Mouse (Mus musculus) forebrain, postnatal 0 days (tissue): ENCODE data around the gene Mrpl37. TPM values are rescaled to one million over a fixed set of nuclear protein-coding genes. Genes with fewer than 3 reads are reported as not detected.

Experiments
- ATAC-seq: fragments of 200-750 bp; cut with Nextera tagmentation; 2 replicates; pipeline ENCODE4 v1.8.0; 2017; ENCODE audit warnings: mild to moderate bottlenecking, moderate library complexity
- DNase-seq: peaks from one replicate; pipeline ENCODE4 v3.0.0-alpha.2; 2015
- H3K27ac ChIP-seq: fragments of 300-500 bp; sonication (generic); 2 replicates; pipeline ENCODE4 v1.5.1; 2014; ENCODE audit warnings: low read depth, mild to moderate bottlenecking, antibody characterized with exemption, low read length, moderate library complexity, mixed read lengths
- H3K27me3 ChIP-seq: fragments of 300-500 bp; sonication (generic); 2 replicates; pipeline ENCODE4 v1.6.1; 2014; ENCODE audit warnings: mild to moderate bottlenecking, low read length, mixed read lengths; ENCODE audit not compliant: insufficient read depth
- H3K36me3 ChIP-seq: fragments of 300-500 bp; sonication (generic); 2 replicates; pipeline ENCODE4 v1.6.1; 2014; ENCODE audit warnings: mild to moderate bottlenecking, moderate library complexity; ENCODE audit not compliant: insufficient read depth
- H3K4me1 ChIP-seq: fragments of 300-500 bp; sonication (generic); 2 replicates; pipeline ENCODE4 v1.6.1; 2014; ENCODE audit warnings: antibody characterized with exemption; ENCODE audit not compliant: insufficient read depth
- H3K4me2 ChIP-seq: fragments of 300-500 bp; sonication (generic); 2 replicates; pipeline ENCODE4 v1.6.1; 2014; ENCODE audit warnings: low read depth, mild to moderate bottlenecking, moderate library complexity
- H3K4me3 ChIP-seq: fragments of 300-500 bp; sonication (generic); 2 replicates; pipeline ENCODE4 v1.5.1; 2014; ENCODE audit warnings: low read depth, low read length, mixed read lengths
- H3K9ac ChIP-seq: fragments of 300-500 bp; sonication (generic); 2 replicates; pipeline ENCODE4 v1.6.1; 2014; ENCODE audit warnings: mild to moderate bottlenecking
- H3K9me3 ChIP-seq: fragments of 300-500 bp; sonication (generic); 2 replicates; pipeline ENCODE4 v1.6.1; 2016; ENCODE audit warnings: low read length
- CTCF ChIP-seq: sonication (generic); IDR thresholded peaks from 2 replicates; pipeline ENCODE4 v1.5.1; 2016; ENCODE audit warnings: antibody characterized with exemption, control low read depth, low read depth
- WGBS: fragments of 180-500 bp; shearing (Covaris S2); extraction: QIAGEN DNeasy Blood & Tissue Kit; methylation state at CpG from one replicate; pipeline ENCODE4 v1.1.7; 2014; 5-methylcytosine and 5-hydroxymethylcytosine counted together
- polyA plus RNA-seq: library from polyadenylated mRNA; unstranded; fragments of >200 nt; fragmentation: Nextera tagmentation; extraction: Ambion mirVana; gene quantifications from 2 replicates; pipeline ENCODE4 v1.2.1, GENCODE M21; 2015
- total RNA-seq: library from RNA; depleted of rRNA; stranded (reverse); fragments of >200 nt; gene quantifications from 2 replicates; pipeline ENCODE4 v1.2.3, GENCODE M21; 2014

Mrpl37 gene
- total and polyA plus RNA-seq, 2 experiments from 2014 or later, result 43.8 to 73.3 TPM

DNA sequence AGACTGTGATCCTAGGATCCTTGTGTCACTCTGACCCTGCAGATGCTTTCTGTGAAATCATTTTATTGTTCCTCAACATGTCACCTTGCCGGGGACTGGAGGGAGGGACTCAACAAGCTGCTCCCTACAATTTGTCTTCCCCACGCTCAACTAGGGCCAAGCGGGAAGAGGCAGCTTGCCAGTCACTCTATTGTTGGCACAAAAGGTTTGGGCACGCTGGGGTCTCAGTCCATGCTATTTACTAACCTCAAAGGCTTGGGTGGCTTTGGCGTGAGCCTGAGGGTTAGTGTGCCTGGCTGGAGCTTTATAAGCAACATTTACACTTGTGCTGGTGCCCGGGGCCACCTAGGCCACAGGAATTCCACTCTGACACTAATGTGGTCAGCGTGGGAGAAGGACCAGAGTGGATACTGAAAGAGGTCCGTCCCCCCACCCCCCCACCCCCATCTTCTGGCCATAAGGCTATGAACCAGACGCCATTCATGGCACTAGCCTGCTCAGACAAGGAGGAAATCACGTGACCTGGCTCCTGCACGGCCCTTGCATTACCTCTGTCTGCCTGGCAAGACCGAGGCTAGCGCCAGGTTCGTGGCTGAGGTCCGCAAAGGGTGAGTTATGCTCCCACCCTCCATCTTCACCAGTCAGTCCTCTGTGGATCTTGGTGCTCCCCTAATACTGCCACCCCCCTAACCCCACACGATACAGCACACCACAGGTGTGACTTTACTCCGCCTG lies 32.3 kb upstream of the Mrpl37 start:
- no peak overlapping the region for H3K27ac ChIP-seq
- WGBS, result 66% methylated on average over 17 of the region's 17 CpGs

DNA sequence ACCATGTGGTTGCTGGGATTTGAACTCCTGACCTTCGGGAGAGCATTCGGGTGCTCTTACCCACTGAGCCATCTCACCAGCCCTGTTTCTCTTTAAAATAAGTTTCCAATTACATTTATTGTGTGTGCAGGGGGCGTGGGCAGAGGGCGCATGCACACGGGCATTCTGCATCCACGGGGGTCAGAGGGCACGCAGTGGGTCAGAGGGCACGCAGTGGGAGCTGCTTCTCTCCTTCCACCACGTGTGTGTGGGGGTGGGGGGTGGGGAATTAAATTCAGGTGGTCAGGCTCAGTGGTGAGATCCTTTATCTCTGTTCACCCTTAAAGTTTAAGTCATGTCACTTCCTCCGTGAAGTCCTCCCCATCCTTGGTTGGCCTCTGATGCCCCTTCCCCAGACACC lies 31.7 kb upstream of the Mrpl37 start:
- ATAC-seq, result no peak
- Histone ChIP-seq H3K4me2 (no peak overlapping the region), H3K36me3 (no peaks in the 10 kb centered on the region), H3K27ac (no peak overlapping the region), H3K4me3 (no peak overlapping the region), H3K27me3 (no peaks in the 10 kb centered on the region), H3K9me3 (no peaks in the 10 kb centered on the region), H3K9ac (no peak overlapping the region), H3K4me1 (no peaks in the 10 kb centered on the region)
- WGBS, result 82% methylated on average over 10 of the region's 10 CpGs
- TF ChIP-seq CTCF, result no peak
- DNase-seq, result no peak

More for the DNA sequence above, 32.3 kb upstream of the Mrpl37 start:
- Histone ChIP-seq H3K27me3 (no peaks in the 10 kb centered on the region), H3K9me3 (no peaks in the 10 kb centered on the region), H3K9ac (no peak overlapping the region), H3K36me3 (no peaks in the 10 kb centered on the region), H3K4me1 (no peaks in the 10 kb centered on the region), H3K4me2 (no peak overlapping the region), H3K4me3 (no peak overlapping the region)
- no peak for ATAC-seq
- DNase-seq, result no peak
- no peak for TF ChIP-seq CTCF

DNA sequence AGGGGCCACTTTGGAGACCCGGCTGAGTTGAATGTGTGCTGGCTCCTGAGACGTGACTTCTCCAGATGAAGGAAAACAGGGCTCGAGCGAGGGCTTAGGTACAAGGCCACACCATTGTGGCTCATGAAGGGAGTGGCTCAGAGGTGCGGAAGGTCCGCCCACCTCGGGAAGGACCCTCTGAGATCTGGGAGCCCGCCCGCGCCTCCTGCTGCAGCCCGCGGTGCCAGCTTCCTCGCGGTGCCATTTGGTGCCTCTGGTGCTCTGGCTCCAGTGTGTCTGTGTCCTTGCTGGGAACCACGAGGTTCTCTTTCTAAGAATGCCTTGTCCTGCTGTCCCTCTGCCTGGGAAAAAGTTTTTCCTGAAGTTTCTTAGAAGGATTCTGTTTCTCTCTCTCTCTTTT lies 31.2 kb upstream of the Mrpl37 start:
- no peak overlapping the region for H3K9ac ChIP-seq
- no peak overlapping the region for H3K4me2 ChIP-seq
- no peak overlapping the region for H3K27ac ChIP-seq
- ATAC-seq, result no peak
- H3K27me3 ChIP-seq, result no peaks in the 10 kb centered on the region
- H3K4me1 ChIP-seq, result no peaks in the 10 kb centered on the region
- no peaks in the 10 kb centered on the region for H3K36me3 ChIP-seq
- no peak overlapping the region for H3K4me3 ChIP-seq
- no peak for DNase-seq
- 65% methylated on average over 15 of the region's 15 CpGs for WGBS
- no peaks in the 10 kb centered on the region for H3K9me3 ChIP-seq
- TF ChIP-seq CTCF, result no peak

DNA sequence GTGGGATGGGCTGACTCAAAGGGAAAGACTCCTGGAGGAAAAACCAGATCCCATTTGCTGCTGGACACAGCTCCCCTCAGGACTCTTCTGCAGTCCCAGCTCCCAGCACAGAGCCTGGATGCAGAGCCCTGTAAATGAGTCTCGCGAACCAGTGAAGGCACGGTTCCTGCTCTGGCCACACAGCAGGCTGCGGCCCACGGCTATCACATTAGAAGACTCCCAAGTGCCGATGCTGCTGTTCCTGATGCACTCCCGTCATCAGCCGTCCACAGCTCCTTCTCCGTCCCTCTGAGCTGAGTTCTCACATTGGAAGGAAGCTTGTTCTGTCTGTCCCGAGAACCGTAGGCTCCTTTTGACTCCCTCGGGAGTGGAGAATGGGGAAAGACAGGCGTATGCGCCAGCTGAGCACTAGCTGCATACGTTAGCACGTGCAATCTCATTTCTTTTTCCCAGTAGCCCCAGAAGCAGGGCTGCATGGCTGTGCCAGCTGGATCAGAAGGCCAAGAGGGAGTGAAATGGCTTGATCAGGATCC lies 30.2 kb upstream of the Mrpl37 start, which contains the start of gene Cdcp2:
Gene Cdcp2 (plus strand): TSS at position 51 of the 533 bp plus-strand sequence.
- no peak within 1 kb of the TSS; the same call in 1 of the 2 replicates for H3K27ac ChIP-seq
- no peaks in the 10 kb centered on the region for H3K4me1 ChIP-seq
- no peak within 1 kb of the TSS for H3K4me3 ChIP-seq
- 56% methylated on average over 16 of the region's 16 CpGs for WGBS
- no peaks in the 10 kb centered on the region for H3K27me3 ChIP-seq
- TF ChIP-seq CTCF, result no peak
- ATAC-seq (no peak), DNase-seq (no peak)
- no peak within 1 kb of the TSS for H3K4me2 ChIP-seq
- no peak within 1 kb of the TSS for H3K9ac ChIP-seq
- H3K36me3 ChIP-seq, result no peaks in the 10 kb centered on the region
- H3K9me3 ChIP-seq, result no peaks in the 10 kb centered on the region

DNA sequence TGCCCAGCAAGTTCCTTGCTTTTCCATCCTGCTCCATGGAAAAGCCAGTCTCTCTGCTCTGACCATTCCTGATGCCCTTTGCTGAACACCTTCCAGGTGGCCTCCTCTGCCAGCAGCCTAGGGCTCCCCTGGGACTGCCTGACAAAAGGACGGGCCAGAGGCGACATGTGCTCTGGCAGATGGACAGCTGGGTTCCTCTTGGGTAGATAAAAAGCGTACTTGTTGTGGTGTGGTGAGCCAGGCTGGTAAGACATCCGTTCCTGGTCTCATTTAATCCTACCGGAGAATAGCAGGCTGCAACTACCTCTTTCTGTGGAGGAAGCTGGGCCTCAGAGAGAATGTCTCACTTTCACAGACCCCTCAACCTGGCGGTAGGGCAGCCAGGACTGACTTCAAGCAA lies 29.4 kb upstream of the Mrpl37 start:
- Histone ChIP-seq H3K4me2 (no peak overlapping the region), H3K9me3 (no peaks in the 10 kb centered on the region), H3K9ac (no peak overlapping the region), H3K36me3 (no peaks in the 10 kb centered on the region), H3K4me1 (no peaks in the 10 kb centered on the region), H3K4me3 (no peak overlapping the region), H3K27ac (no peak overlapping the region; the same call in 1 of the 2 replicates), H3K27me3 (no peaks in the 10 kb centered on the region)
- WGBS, result 34% methylated on average over 6 of the region's 6 CpGs
- ATAC-seq (no peak), DNase-seq (no peak)
- TF ChIP-seq CTCF, result no peak

DNA sequence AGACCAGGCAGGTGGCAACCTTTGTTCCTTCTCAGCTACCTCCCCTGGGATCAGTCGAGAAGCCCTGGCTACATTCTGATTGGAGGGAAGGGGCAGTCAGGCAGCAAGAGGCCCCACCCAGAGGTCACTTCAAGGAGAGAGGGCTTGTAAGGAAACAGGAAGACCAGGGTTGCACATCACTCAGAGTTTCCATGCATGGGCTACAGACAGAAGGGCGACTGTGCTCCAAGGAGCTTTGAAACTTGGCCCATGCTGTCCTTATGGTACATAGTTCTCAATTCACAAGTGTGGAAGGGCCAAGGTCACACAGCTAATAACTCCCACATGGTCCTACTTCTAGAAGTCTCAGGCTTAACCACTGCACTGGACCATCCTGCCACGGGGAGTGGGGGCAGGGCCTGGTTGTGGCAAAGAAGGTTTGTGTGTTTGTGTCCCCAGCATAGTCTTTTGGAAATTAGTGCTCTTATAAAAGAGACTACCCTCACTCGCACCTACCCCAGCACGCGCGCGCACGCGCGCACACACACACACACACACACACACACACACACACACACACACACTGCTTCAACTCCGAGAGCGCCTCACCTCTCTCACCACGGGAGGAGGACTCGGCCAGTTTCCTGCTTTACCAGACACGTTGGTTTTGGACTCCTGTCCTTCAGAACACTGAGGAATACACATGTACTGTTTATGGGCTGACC lies 28.0 kb upstream of the Mrpl37 start:
- DNase-seq (no peak), ATAC-seq (no peak)
- no peak for TF ChIP-seq CTCF
- Histone ChIP-seq H3K4me1 (no peaks in the 10 kb centered on the region), H3K9me3 (no peaks in the 10 kb centered on the region), H3K4me2 (no peak overlapping the region), H3K9ac (no peak overlapping the region), H3K27me3 (no peaks in the 10 kb centered on the region), H3K36me3 (no peaks in the 10 kb centered on the region), H3K27ac (no peak overlapping the region), H3K4me3 (no peak overlapping the region)
- WGBS, result 82% methylated on average over 16 of the region's 16 CpGs

DNA sequence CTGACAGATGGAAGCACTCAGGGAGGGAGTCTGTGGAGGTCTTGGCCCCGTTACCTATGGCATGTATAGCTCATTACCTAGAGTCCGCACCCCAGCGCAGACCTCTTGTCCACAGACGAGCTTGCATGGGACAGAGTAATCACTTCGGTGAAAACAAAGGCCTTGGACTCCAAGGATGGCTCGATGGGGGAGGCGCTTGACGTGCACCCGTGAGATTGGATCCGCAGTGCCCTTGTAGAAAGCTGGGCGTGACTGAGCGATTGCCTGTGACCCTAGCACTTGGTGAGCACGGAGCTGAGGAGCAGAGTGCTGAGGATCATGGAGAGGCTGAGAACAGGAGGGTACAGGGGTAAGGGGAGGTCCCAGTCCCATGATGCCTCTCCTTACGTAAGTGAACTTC lies 25.0 kb upstream of the Mrpl37 start:
- DNase-seq (no peak), ATAC-seq (no peak)
- Histone ChIP-seq H3K36me3 (no peaks in the 10 kb centered on the region), H3K27me3 (no peaks in the 10 kb centered on the region), H3K27ac (no peak overlapping the region), H3K4me3 (no peak overlapping the region), H3K9me3 (no peaks in the 10 kb centered on the region), H3K9ac (no peak overlapping the region), H3K4me1 (no peaks in the 10 kb centered on the region), H3K4me2 (no peak overlapping the region)
- 85% methylated on average over 14 of the region's 14 CpGs for WGBS
- TF ChIP-seq CTCF, result no peak
